Mouse (Mus musculus) heart, adult 2 months (tissue): ENCODE results near the gene Csnk1d.

ENCODE experiments used
- CTCF ChIP-seq: fragments of 200-600 bp; IDR thresholded peaks from 2 replicates; pipeline ENCODE4 v1.8.1; 2022; ENCODE audit warnings: antibody characterized with exemption, mild to moderate bottlenecking, moderate library complexity
- POLR2A ChIP-seq: fragments of 200-500 bp; IDR thresholded peaks from 2 replicates; pipeline ENCODE4 v1.6.1; 2011; ENCODE audit warnings: mild to moderate bottlenecking, low read depth, low read length, control low read depth; ENCODE audit not compliant: insufficient read depth

DNA sequence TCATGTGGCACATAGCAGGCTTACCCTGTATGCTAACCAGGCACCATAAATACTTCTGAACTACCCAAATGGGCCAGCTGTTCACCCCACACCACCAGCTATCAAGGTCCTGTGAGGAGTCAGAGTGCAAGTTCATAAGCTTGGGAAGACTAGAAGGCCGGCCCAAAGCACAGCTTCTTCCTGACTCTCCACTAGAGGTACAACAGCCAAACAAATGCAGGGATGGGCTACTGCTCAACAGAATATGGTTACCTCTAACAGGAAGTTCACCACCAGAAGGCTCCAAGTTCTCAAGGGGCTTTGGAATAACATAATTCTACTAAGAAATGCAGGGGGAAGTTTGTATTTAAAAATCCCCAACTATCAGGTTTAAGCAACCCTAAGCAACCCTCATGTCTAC, 1.6 kb downstream of the Csnk1d start:
- TF ChIP-seq CTCF (no peak), POLR2A (no peak)
